Mouse (Mus musculus) megakaryocyte, embryonic 14.5 days (primary cell): ENCODE measurements at regions not wholly inside any gene's neighbourhood (a gene's known extent, or its start where the extent isn't known, plus 50 kb on each side); places are given as distances from the start of the nearest gene placed in this dataset.

Experiments
- FLI1 ChIP-seq: IDR thresholded peaks from 2 replicates; pipeline ENCODE4 v1.6.1; 2012; ENCODE audit warnings: low read length, inconsistent platforms, mixed read lengths
- GATA1 ChIP-seq: IDR thresholded peaks from 3 replicates; pipeline ENCODE4 v1.6.1; 2012; ENCODE audit warnings: mixed read lengths, low read length, inconsistent platforms, borderline replicate concordance

- no peak for TF ChIP-seq GATA1
- TF ChIP-seq FLI1: no peak
Observed at GRCm38 (mm10) chr10:111789264-111789663, 183.2 kb upstream of the Krr1 start.
